Mouse (Mus musculus) kidney, postnatal 25 days (tissue): ENCODE results near the gene Tubb4b.

Source experiments
- DNase-seq, 2 experiments: peaks; one replicate each; pipeline ENCODE4 v3.0.0; 2021; ENCODE audit warnings: mixed read lengths in 2 of 2

Gene Tubb4b

DNA sequence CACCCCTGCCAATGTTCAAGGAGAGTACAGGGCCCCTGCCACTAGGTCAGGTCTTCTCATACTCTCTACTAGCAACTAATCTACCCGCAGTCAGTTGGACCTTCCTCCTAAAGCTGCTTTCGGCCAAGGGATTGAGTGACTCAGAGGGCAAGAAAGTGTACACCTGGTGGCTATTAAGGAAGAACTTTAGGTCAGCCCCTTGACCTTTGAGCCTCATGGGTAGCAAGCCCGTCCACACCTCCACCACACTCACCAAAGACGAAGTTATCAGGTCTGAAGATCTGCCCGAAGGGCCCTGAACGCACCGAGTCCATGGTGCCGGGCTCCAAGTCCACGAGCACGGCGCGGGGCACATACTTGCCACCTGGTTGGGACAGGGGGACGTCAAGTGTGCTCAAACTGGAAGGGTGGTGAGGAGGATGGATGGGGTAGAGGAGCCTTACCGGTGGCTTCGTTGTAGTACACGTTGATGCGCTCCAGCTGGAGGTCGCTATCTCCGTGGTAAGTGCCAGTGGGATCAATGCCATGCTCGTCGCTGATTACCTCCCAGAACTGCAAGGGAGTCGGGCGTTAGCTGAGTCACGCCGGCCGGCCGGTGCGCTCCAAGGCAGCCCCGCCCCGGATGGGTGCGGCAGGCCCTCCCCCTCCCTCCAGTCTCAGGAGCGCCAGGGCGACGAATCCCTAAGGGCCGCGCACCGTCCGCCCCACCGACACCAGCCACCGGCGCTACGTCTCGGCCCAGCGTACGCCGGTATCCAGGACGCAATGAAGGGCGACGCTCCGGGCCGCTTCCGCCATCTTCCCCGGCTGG is 616 bp downstream of the Tubb4b start:
- peak; percentile 81 to 94 for DNase-seq

- DNase-seq = no peak
Measured at GRCm38 (mm10) chr2:25221331-25221772, 3.1 kb downstream of the Tubb4b start.

DNA sequence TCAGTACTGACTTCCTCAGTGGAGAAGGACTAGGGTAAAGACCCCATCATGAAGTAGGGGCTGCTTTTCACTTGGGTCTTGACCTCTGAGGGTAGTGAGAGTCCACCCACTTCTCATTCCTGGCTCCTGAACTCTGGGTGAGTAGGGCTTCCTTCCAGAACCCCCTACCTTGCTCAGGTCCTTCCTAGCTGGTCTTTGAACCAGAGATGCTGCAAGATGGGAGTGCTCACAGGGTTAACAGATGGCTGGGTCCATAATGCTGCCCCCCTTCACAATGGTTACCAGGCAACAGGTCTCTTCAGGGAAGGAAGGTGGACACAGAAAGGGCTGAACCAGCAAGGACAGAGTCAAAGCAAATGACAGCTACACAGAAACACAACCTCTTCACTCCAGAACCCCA is 6.1 kb downstream of the Tubb4b start, which contains the start of gene Fam166a:
TSS of gene Fam166a (plus strand) at position 301 of the 400 bp plus-strand sequence.
- no peak for DNase-seq

- DNase-seq = no peak
Measured at GRCm38 (mm10) chr2:25217666-25218065, 6.8 kb downstream of the Tubb4b start.

GRCm38 (mm10) chr2:25214444-25214843 is 10.1 kb downstream of the Tubb4b start, which contains the start of gene Stpg3:
Gene Stpg3, minus strand, starts transcription at chr2:25214637.
- peak; percentile 55 to 84 for DNase-seq

DNA sequence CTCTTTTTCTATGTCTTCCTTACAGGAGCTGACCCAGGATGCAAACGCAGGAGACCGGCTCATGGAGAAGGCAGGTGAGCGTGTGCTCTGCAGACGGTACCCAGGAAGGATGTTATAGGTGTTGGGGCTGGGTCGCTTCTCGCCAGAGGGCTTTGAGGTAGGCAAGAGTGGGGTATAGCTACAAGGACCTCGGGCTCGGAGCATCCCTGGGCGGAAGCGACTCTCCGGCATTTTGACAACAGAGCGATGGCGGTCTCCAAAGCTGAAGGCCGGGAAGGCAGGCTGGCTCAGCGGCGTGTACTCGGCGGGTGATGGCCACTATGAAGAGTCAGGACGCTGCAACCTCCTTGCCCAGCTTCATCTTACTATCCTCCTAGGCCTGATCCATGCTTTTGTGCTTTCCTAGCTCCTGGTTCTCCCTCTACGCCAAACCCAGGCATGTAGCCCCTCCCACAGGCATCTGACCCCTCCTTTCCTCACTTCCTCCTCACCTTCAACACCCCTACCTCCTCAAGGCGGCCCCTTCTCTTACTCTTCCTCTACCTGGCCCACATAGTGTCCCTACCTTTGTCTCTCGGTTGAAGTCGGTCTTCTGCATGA is 11.1 kb downstream of the Tubb4b start:
- peak in 1 of 2 experiments; percentile 32 for DNase-seq

DNA sequence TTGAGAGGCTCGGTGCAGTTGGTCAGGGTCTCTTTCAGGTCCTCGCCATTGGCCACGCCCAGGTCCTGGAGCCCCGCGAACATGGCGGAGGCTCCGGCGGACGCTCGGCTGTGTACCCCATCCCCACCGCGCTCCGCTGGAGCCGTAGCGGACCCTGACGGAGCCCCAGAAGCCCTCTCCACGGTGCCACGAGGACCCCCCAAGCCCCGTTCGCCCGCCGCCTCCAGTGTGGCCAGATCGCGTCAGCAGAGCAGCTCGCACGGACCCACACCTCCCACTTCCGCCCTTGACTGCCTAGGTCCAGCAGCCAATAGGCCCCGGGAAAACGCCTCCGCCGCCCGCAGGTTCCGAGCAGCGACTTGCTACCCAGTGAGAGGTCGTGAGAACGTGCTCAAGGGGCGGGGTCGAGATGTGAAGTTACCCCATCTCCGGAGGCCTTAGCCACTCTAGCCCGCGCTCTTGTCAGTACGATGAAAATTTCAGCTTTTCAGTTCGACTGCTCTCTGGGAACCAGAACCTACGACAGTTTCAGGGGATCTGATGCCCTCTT is 13.3 kb downstream of the Tubb4b start, which contains the start of gene Nelfb:
TSS of gene Nelfb (minus strand) at position 369 of the 550 bp plus-strand sequence.
- peak; percentile 92 to 96 for DNase-seq

GRCm38 (mm10) chr2:25210686-25211085 is 13.8 kb downstream of the Tubb4b start:
- no peak for DNase-seq

DNA sequence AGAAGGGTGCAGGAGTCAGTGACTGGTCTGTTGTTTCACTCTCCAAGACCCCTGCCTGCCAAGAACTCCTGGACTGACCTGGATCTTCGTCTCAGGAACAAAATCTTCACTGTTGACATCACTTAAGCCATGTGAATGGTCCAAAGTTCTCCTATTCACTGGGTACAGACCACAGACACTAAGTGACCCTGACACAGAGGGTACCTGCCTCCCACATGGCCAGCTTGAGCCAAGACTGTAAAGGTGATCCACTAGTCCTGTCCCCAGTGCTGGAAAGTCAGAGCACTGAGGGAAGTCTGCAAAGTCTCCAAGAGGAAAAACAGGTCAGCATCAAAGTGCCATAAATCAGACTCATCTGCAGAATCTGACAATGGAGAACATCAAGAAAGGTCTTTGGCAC is 16.9 kb downstream of the Tubb4b start:
- DNase-seq = peak in 1 of 2 experiments; percentile 55

DNA sequence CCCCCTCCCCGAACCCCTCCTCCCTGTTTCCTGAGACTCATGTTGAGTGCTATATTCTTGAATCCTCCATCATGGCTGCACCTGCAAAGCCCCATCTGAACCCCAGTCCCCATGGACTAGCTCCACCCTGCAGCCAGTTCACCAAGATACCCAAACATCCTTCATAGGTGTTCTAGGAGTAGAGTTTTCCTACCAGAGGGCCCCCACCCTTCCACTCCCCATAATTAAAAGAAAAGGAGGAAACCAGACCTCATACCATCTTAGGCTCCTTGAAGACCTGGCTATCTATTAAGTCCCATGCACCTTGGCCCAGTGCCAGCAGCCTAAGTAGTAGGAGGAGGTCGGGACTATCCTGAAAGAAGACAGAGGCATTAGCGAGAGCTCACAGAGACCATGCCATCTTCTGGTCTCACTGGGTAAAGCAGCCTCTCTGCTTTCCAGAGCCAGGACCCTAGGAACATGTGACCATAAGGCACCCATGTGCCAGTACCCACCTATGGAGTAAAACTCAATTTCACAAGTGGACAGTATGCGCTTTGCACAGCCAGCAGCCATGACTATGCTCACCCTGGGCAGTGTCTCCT is 20.8 kb downstream of the Tubb4b start:
- peak; percentile 57 to 66 for DNase-seq

- DNase-seq = peak in 1 of 2 experiments; percentile 30
Measured at GRCm38 (mm10) chr2:25200631-25201030, 23.9 kb downstream of the Tubb4b start.

DNA sequence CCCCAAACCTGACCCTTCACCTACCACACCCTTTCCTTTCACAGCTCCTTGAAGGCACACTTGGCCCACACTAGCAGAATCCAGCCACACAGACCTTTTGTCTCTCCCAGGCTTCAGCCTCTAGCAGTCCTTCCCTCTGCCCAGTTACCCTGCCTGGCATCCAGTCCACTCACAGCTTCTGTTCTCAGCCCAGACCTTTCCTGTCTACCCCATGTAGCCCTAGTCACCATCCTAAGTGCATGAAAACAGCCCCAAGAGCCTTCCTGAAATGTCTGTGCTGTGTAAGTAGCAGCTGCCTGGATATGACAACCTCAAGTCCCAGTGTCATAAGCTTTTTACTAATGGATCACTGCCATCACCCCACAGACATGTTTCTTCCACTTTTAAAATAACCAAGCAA is 26.6 kb downstream of the Tubb4b start:
- DNase-seq = peak in 1 of 2 experiments; percentile 25

DNA sequence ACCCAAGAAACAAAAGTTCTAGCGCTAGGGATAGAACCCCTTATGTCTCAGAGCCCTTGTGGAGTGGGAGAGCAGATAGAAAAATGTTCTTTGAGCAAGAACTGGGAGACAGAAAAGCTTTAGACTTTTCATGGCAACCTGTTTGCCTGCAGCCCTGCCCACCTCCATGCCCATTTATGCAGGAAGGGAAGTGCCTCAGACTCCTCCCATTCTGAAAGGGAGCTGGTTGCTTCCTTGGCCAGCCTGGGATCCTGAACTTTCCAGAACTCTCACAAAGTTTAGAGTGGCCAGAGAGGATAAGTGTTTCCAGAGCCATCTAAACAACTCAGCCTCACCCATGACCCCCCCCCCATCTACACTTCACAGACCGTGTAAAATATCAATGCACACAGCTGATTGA is 27.3 kb downstream of the Tubb4b start:
- peak in 1 of 2 experiments; percentile 45 for DNase-seq

GRCm38 (mm10) chr2:25196172-25196954 is 28.1 kb downstream of the Tubb4b start, which contains the start of gene Tor4a:
Gene Tor4a, minus strand, starts transcription at chr2:25196886.
- peak; percentile 87 to 96 for DNase-seq

- peak; percentile 89 to 90 for DNase-seq
Measured at GRCm38 (mm10) chr2:25195211-25196156, 29.0 kb downstream of the Tubb4b start.

DNA sequence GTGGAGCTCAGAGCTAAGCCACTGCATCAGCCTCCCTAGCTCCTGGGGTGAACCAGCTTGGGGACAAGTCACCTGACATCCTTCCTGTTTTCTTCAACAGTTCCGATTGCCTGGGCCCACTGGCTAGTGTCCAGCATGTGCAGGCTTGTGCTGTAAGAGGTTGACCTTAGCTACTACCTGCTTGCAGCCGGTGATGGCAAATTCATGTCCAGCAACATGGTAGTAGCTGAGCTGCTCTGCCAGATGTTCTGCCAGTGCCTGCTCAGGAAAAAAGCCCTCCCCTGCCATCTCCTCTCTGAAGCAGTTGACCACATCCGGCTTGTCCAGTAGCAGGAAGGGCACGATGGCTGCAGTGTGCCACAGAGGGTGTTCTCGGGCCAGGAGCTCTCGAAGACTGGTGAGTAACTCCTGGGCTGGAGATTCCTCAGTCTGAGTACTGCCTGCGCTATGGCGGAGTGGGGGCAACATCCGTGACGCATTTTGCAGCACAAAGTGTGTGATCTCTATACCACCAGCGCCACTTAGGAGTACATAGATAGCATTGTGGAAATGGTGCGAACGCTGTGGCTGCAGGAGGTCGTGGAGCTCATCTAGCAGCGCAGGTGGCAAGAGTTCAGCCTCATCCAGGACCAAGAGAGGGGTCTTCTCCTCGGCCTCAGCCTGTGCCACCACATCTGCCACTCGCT is 29.9 kb downstream of the Tubb4b start:
- DNase-seq = peak in 1 of 2 experiments; percentile 47

- peak in 1 of 2 experiments; percentile 24 for DNase-seq
Measured at GRCm38 (mm10) chr2:25194006-25194405, 30.5 kb downstream of the Tubb4b start.

DNA sequence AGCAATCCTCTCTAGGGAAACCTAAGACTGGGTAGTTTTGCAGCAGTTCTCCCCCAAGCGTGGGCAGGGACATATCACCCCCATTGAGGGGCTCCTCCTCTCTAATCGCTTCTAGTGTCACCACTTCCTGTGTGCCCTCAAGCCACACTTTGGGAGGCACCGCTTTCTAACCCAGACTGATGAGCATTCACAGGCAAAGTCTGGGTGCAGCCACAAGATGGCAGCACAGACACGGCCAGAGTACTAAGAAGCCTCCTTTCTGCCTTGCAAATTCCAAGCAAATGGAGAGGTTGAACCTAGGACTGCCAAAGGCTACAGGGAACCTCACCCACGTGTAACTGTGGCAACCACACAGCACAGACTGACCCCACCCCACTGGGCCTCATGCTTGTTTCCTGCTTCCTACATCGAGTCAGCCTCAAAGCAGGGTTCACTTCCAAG is 31.2 kb downstream of the Tubb4b start:
- peak; percentile 87 to 91 for DNase-seq

GRCm38 (mm10) chr2:25187841-25188240 is 36.7 kb downstream of the Tubb4b start:
- no peak for DNase-seq

GRCm38 (mm10) chr2:25186575-25186930 is 37.9 kb downstream of the Tubb4b start:
- no peak for DNase-seq
